Mouse (Mus musculus): ENCODE measurements around the gene Ifit1bl2. TPM values are rescaled to one million over a fixed set of nuclear protein-coding genes. Genes with fewer than 3 reads are reported as not detected.
"Not testable (repeated sequence)": the region's sequence is repeated elsewhere in the genome, so short reads cannot be mapped to it uniquely, and the experiment has no call there.

Gene Ifit1bl2
- polyA plus RNA-seq, 1 experiment from 2014 or later = 0.10 TPM

GRCm38 (mm10) chr19:34620871-34621270 is 19.7 kb downstream of the Ifit1bl2 start:
- no peak overlapping the region for H3K27ac ChIP-seq (ENCODE audit: low read length)
- WGBS = 92% methylated on average over 5 of the region's 5 CpGs
- no peak overlapping the region for H3K4me2 ChIP-seq (replicated peaks; ENCODE audit: low read depth, low read length)
- no peaks in the 10 kb centered on the region for H3K4me1 ChIP-seq (ENCODE audit: insufficient read depth, low read length)
- H3K36me3 ChIP-seq (ENCODE audit: insufficient read depth, low read length) = no peaks in the 10 kb centered on the region
- no peak overlapping the region for H3K9ac ChIP-seq (replicated peaks; ENCODE audit: low read length)
- H3K9me3 ChIP-seq (ENCODE audit: low read length) = no peaks in the 10 kb centered on the region
- ATAC-seq (ENCODE audit: low FRiP score, low TSS enrichment) = no peak
- no peaks in the 10 kb centered on the region for H3K27me3 ChIP-seq (ENCODE audit: insufficient read depth, low read length)
- no peak overlapping the region for H3K4me3 ChIP-seq (ENCODE audit: low read length)

DNA sequence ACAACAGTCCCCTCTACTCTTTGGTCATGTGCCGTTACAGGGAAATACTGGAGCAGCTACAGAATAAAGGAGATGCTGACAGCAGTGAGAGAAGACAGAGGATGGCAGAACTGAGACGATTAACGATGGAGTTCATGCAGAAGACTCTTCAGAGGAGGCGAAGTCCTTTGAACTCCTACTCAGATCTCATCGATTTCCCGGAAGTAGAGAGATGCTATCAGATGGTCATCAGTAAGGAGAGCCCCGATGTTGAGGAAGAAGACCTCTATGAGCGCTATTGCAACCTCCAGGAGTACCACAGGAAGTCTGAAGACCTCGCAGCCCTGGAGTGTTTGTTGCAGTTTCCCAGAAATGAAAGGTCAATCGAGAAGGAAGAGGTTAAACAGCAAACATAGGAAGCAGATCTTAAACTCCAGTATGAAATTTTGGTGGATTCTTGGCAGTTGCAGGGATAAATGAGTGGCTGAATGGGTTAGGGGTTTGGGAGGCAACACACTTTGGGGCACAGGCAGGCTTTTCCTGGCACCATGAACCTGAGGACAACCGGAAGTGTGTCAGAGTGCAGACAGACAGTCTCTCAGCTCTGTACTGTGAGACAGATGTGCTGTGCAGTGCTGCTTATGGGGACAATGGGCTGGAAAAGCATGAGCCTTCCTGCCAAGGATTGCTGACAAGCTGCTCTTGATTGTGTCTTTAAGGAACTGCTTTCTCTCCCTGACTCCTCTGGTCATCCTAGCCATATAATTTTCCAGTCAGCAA is 28.1 kb downstream of the Ifit1bl2 start:
- not testable (repeated sequence) for ATAC-seq (ENCODE audit: low FRiP score, low TSS enrichment); H3K9ac ChIP-seq (replicated peaks; ENCODE audit: low read length); H3K4me2 ChIP-seq (replicated peaks; ENCODE audit: low read depth, low read length); H3K27me3 ChIP-seq (ENCODE audit: insufficient read depth, low read length); H3K4me1 ChIP-seq (ENCODE audit: insufficient read depth, low read length); H3K4me3 ChIP-seq (ENCODE audit: low read length); H3K9me3 ChIP-seq (ENCODE audit: low read length); H3K36me3 ChIP-seq (ENCODE audit: insufficient read depth, low read length); H3K27ac ChIP-seq (ENCODE audit: low read length)
- 81% methylated on average over 3 of the region's 11 CpGs for WGBS

- H3K4me3 ChIP-seq (ENCODE audit: low read length); H3K27ac ChIP-seq (ENCODE audit: low read length); H3K4me1 ChIP-seq (ENCODE audit: insufficient read depth, low read length); ATAC-seq (ENCODE audit: low FRiP score, low TSS enrichment); H3K27me3 ChIP-seq (ENCODE audit: insufficient read depth, low read length); H3K4me2 ChIP-seq (replicated peaks; ENCODE audit: low read depth, low read length); H3K36me3 ChIP-seq (ENCODE audit: insufficient read depth, low read length); H3K9me3 ChIP-seq (ENCODE audit: low read length); H3K9ac ChIP-seq (replicated peaks; ENCODE audit: low read length): not testable (repeated sequence)
- 83% methylated on average over 3 of the region's 3 CpGs for WGBS
These were observed 30.4 kb downstream of the Ifit1bl2 start for GRCm38 (mm10) chr19:34610118-34610517.

- ATAC-seq (ENCODE audit: low FRiP score, low TSS enrichment) = peak; percentile 76
- H3K4me1 ChIP-seq (ENCODE audit: insufficient read depth, low read length); H3K27me3 ChIP-seq (ENCODE audit: insufficient read depth, low read length); H3K36me3 ChIP-seq (ENCODE audit: insufficient read depth, low read length); H3K4me3 ChIP-seq (ENCODE audit: low read length); H3K9me3 ChIP-seq (ENCODE audit: low read length); H3K9ac ChIP-seq (replicated peaks; ENCODE audit: low read length): not testable (repeated sequence)
- Histone ChIP-seq H3K27ac (ENCODE audit: low read length) (peak within 1 kb of the TSS; percentile 63; the same call in 1 of the 2 replicates), H3K4me2 (replicated peaks; ENCODE audit: low read depth, low read length) (peak within 1 kb of the TSS; percentile 18; the same call in 1 of the 2 replicates)
- 33% methylated on average over 4 of the region's 4 CpGs for WGBS
These were observed 33.1 kb downstream of the Ifit1bl2 start, which contains the start of gene Ifit3b for GRCm38 (mm10) chr19:34607237-34608051. Gene Ifit3b, plus strand, starts transcription at chr19:34607970.

DNA sequence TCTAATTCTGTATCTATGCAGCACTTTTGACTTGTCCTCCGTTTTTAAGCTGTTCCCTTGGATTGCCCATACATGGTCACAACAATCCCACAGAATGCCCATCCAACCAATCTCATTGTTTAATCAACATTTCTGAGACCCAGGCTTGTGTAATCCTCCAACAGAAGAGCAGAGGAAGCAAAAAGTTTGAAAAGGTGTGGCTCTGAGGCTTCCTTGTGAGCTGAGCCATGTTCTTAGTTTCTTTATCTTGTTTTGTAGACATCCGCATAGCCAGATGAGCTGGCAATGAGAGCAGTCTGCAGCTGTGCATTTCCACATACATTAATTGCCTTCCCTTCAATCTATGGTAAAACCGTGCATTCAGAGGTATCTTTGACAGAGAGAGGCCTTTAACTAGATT is 35.1 kb downstream of the Ifit1bl2 start:
- Histone ChIP-seq H3K9ac (replicated peaks; ENCODE audit: low read length) (no peak overlapping the region), H3K27ac (ENCODE audit: low read length) (no peak overlapping the region), H3K4me2 (replicated peaks; ENCODE audit: low read depth, low read length) (no peak overlapping the region), H3K27me3 (ENCODE audit: insufficient read depth, low read length) (no peaks in the 10 kb centered on the region), H3K36me3 (ENCODE audit: insufficient read depth, low read length) (no peaks in the 10 kb centered on the region), H3K9me3 (ENCODE audit: low read length) (no peaks in the 10 kb centered on the region), H3K4me3 (ENCODE audit: low read length) (no peak overlapping the region), H3K4me1 (ENCODE audit: insufficient read depth, low read length) (peaks cover 7% of the 10 kb centered on the region)
- 92% methylated on average over 3 of the region's 3 CpGs for WGBS
- ATAC-seq (ENCODE audit: low FRiP score, low TSS enrichment) = no peak

DNA sequence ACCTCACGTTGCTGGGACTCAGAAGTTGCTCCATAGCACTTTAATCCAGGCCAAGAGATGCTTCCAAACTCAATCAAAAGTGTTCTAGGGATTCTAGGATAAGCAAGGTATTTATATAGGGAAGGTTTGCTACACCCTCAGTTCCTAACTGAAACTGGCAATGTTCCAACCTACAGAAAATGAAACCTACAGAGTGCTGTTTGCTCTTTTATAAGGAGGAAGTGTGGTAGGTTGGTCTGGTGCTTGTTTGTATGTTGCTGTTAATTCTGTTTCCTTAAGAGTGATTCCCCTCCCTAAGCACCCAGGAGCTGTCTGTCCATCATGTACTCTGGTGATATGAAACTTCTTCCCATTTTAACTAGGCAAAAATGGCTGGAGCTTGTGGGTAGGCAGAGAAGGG is 38.7 kb downstream of the Ifit1bl2 start, which contains the start of gene Ifit1bl1:
Gene Ifit1bl1 (minus strand): TSS at position 69 of the 400 bp plus-strand sequence.
- not testable (repeated sequence) for ATAC-seq (ENCODE audit: low FRiP score, low TSS enrichment); H3K4me2 ChIP-seq (replicated peaks; ENCODE audit: low read depth, low read length); H3K9ac ChIP-seq (replicated peaks; ENCODE audit: low read length); H3K4me3 ChIP-seq (ENCODE audit: low read length); H3K36me3 ChIP-seq (ENCODE audit: insufficient read depth, low read length); H3K4me1 ChIP-seq (ENCODE audit: insufficient read depth, low read length); H3K27ac ChIP-seq (ENCODE audit: low read length); H3K27me3 ChIP-seq (ENCODE audit: insufficient read depth, low read length); H3K9me3 ChIP-seq (ENCODE audit: low read length)
- 48% methylated on average over 1 of the region's 1 CpGs for WGBS

DNA sequence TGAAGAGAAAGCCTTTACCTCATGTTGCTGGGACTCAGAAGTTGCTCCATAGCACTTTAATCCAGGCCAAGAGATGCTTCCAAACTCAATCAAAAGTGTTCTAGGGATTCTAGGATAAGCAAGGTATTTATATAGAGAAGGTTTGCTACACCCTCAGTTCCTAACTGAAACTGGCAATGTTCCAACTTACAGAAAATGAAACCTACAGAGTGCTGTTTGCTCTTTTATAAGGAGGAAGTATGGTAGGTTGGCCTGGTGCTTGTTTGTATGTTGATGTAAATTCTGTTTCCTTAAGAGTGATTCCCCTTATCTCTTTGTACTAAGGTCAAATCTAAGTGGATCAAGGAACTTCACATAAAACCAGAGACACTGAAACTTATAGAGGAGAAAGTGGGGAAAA is 41.3 kb downstream of the Ifit1bl2 start:
- not testable (repeated sequence) for H3K27me3 ChIP-seq (ENCODE audit: insufficient read depth, low read length); H3K4me3 ChIP-seq (ENCODE audit: low read length); ATAC-seq (ENCODE audit: low FRiP score, low TSS enrichment); H3K9me3 ChIP-seq (ENCODE audit: low read length); H3K9ac ChIP-seq (replicated peaks; ENCODE audit: low read length); H3K36me3 ChIP-seq (ENCODE audit: insufficient read depth, low read length); H3K4me2 ChIP-seq (replicated peaks; ENCODE audit: low read depth, low read length); H3K27ac ChIP-seq (ENCODE audit: low read length); H3K4me1 ChIP-seq (ENCODE audit: insufficient read depth, low read length)

DNA sequence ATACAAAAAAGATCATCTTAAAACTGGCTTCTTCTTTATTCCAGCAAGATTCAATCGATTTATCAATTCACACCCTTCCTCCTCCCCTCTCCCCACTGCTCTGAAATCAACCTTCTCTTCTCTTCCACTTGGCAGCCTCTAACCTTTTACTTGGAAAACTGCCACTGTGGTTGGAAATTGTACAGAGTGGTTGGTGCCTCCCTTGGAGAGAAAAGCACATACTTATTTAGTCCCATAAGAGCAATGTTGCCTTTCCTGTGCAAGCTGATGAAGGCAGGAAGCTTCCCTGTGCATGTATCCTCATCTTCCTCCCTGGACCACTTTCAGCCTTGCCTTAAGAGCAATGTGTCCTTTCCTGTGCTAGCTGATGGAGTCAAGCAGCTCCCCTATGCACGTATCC is 42.2 kb downstream of the Ifit1bl2 start:
- Histone ChIP-seq H3K27me3 (ENCODE audit: insufficient read depth, low read length) (no peaks in the 10 kb centered on the region), H3K9ac (replicated peaks; ENCODE audit: low read length) (no peak overlapping the region), H3K27ac (ENCODE audit: low read length) (no peak overlapping the region), H3K4me1 (ENCODE audit: insufficient read depth, low read length) (no peaks in the 10 kb centered on the region), H3K4me3 (ENCODE audit: low read length) (no peak overlapping the region), H3K36me3 (ENCODE audit: insufficient read depth, low read length) (no peaks in the 10 kb centered on the region), H3K9me3 (ENCODE audit: low read length) (no peaks in the 10 kb centered on the region), H3K4me2 (replicated peaks; ENCODE audit: low read depth, low read length) (no peak overlapping the region)
- WGBS = 79% methylated on average over 2 of the region's 2 CpGs
- ATAC-seq (ENCODE audit: low FRiP score, low TSS enrichment) = no peak

DNA sequence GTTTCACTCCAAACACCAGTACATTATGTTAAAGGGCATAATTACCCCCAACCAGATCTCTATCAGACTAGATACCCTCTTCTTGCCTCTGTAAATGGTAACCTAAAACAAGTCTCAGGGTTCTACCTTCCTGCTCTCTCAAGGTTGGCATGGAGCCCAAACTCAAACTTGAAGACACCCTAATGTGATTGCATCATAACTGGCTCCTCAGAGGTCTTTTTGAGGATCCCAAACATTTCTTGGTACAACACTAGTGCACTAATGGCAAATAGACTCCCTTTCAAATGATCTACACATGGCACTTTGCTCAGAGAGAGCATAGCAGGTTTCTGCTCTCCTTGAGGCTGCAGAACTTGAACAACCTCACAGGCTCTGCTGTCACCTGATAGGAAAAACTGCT is 43.7 kb downstream of the Ifit1bl2 start:
- Histone ChIP-seq H3K9me3 (ENCODE audit: low read length) (no peaks in the 10 kb centered on the region), H3K27me3 (ENCODE audit: insufficient read depth, low read length) (no peaks in the 10 kb centered on the region), H3K4me3 (ENCODE audit: low read length) (no peak overlapping the region), H3K36me3 (ENCODE audit: insufficient read depth, low read length) (no peaks in the 10 kb centered on the region), H3K4me1 (ENCODE audit: insufficient read depth, low read length) (no peaks in the 10 kb centered on the region), H3K27ac (ENCODE audit: low read length) (no peak overlapping the region), H3K4me2 (replicated peaks; ENCODE audit: low read depth, low read length) (no peak overlapping the region), H3K9ac (replicated peaks; ENCODE audit: low read length) (no peak overlapping the region)
- peak; percentile 6; the same call in 1 of the 2 replicates for ATAC-seq (ENCODE audit: low FRiP score, low TSS enrichment)

DNA sequence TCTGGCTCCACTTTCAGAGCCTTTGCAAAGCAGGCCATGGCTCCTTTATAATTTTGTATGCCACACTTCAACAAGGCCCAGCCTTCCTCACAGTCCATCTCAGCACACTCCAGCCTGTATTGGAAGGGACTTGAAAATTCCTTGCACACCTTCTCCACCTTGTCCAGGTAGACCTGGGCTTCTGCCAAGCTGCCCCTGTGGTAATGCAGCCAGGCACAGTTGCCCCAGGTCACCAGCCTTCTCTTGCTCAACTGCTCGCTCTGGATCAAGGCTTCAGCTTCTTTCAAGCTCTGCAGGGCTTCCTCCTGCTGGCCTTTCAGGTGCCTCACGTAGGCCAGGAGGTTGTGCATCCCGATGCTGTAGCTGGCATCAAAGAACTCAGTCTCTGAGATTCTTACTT is 46.0 kb downstream of the Ifit1bl2 start:
- H3K27me3 ChIP-seq (ENCODE audit: insufficient read depth, low read length); H3K9ac ChIP-seq (replicated peaks; ENCODE audit: low read length); H3K27ac ChIP-seq (ENCODE audit: low read length); H3K4me2 ChIP-seq (replicated peaks; ENCODE audit: low read depth, low read length); H3K4me1 ChIP-seq (ENCODE audit: insufficient read depth, low read length); H3K4me3 ChIP-seq (ENCODE audit: low read length); ATAC-seq (ENCODE audit: low FRiP score, low TSS enrichment); H3K36me3 ChIP-seq (ENCODE audit: insufficient read depth, low read length); H3K9me3 ChIP-seq (ENCODE audit: low read length): not testable (repeated sequence)
- WGBS = 81% methylated on average over 3 of the region's 3 CpGs
